Mouse (Mus musculus) mouse trophoblast stem cell (cell line): ENCODE data around the gene Tnfsf11.

Experiments used
- in situ Hi-C, 2 experiments: fragments of 300-500 bp; cut with MseI, MboI; formaldehyde crosslinking; loops; 2 replicates in 1 of 2; 3 replicates in 1 of 2; pipeline ENCODE4 v1.15.1; 2025

Gene Tnfsf11

GRCm38 (mm10) chr14:78307286-78308237, at the start of gene Tnfsf11:
Gene Tnfsf11, minus strand, starts transcription at chr14:78308043.
- in situ Hi-C loops, result no loop called here

DNA sequence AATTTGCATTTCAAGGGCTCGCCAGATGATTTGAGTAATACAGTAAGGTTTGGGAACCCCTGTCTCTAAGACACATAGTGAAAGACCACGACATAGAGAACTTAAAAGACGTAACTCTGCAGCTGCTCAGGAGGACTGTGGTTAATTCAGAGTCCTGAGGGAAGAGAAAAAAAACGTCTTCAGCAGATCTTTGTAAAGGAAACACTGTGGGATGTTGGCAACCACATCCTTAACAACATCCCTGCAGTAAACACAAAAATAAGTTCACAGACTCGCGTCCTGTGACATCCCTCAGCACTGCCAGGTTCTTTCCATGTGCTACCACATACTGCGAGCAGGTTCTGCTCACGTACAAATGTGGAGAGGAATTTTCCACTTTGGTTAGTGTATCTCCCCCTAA, 48.9 kb upstream of the Tnfsf11 start:
- in situ Hi-C loops, result no loop called here

DNA sequence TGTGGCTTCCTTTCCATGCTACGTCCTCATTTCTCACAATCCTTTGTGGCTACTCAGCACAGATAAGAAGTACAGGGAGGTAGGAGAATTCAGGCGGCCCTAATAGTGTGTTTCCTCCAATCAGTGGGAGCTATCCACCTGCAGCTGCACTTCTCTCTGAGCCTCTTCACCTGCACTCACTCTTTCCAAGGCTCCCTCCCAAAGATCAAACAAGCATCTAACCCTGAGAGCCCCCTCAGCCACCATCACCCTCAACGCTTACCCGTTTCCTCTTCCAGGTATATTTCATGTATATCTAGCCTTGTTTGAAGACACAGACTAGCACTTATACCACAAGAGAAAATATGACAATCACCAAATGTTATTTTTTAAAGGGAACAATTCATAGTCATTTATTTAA, 47.5 kb upstream of the Tnfsf11 start:
- in situ Hi-C loops, result no loop called here

GRCm38 (mm10) chr14:78352865-78353264, 45.0 kb upstream of the Tnfsf11 start:
- in situ Hi-C loops, result no loop called here

DNA sequence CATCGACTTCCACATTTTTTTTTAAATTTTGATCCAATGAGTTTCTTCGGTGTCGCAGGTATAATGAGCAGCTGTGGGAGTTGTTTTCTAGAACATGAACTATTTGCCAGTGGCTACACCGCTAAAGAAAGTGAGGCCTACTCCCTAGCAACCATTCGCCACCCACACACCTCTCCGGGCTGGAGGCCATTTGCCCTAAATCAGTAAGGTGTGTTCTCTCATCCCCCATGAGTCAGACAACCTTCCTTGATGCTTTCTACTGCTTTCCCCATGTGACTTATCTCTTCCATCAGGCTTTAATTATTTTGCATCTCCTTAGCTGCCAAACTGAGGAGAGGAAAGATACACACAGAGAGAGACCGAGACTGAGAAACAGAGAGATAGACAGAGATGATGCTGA, 43.7 kb upstream of the Tnfsf11 start:
- in situ Hi-C loops, result no loop called here

DNA sequence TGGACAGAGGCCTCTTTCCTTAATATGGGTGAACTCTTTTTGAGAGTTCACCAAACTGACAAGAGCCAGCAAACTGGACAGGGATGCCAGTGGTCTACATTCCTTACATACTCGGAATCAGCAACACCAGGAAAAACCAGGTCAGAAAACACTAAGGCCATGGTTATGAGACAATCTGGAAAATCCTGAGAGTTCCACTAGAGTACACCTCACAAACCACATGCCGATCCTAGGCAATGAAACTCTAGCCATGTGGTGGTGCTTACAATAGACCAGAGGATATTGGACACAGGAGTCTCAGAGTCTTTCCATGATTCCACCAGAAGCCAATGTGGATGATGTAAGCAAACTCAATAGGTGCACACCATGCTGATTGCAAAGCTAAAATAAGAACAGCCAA, 39.9 kb upstream of the Tnfsf11 start:
- in situ Hi-C loops, result no loop called here

GRCm38 (mm10) chr14:78343007-78343406, 35.2 kb upstream of the Tnfsf11 start:
- in situ Hi-C loops, result no loop called here

GRCm38 (mm10) chr14:78342146-78342545, 34.3 kb upstream of the Tnfsf11 start:
- in situ Hi-C loops, result no loop called here

- in situ Hi-C loops, result no loop called here
Measured at GRCm38 (mm10) chr14:78333341-78333740, 25.5 kb upstream of the Tnfsf11 start.

- in situ Hi-C loops, result no loop called here
Measured at GRCm38 (mm10) chr14:78331368-78331767, 23.5 kb upstream of the Tnfsf11 start.

DNA sequence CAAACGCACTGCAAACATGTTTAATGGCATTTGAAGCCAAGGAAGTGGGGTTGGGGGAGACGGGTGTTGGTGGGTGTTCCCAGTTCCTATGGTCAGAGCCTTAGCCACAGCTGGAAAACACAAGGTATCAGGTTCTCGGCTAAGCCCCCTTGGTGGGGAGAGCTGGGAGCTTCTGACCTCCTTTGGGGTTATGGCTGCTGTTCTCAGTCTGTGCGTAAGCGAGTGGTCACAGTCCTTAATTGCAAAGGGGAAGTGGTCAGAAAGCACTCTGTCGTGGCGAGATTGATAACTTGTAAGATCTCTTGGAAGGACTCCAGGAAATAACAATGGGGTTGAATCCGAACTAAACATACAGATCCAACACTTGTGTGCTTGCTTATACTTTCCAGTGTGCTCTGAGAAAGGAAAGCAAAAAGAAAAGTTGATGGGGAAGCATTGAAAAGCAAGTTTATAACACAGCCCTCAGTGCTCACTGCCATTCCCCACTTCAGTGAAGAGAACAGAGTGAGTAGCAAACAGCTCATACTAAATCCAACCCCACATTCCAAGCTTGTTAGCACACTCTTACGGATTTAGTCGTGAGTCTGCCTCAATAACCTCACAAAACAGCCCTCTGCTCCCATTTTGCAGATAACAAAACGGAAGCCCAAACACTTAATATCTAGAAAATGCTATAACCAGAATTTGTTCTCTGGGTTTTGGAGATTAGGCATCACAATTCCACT, 22.9 kb upstream of the Tnfsf11 start:
- in situ Hi-C loops, result no loop called here

DNA sequence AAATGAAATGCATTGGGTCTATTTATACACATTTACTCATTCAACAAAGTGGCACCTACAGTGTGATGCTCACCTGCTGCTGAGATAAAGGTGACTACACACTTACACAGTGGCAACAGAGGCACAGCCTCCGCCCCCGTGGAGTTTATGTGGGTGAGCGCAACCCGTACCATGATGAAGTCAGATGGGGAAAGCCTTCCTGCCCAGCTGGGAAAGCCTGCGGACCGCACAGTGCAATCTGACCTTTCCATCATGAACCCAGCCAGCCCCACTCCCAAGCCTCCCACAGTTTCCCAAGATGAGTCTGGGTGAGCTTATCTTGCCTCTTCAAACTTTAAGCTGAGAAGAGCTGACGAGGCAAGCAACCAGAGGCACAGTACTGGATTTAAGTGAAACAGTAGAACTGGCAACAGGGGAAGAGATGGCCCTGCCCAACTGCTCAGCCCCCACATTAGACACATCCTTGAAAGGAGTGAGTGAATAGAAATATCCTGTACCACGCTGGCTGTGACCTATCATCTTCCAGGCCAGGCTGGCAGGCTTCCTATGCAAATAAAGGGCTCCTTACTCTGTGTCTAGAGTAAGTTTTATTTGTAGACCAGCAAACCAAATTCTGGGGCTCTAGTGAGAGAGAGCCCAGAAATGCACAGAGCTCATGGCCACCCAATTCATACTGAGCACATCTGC, 22.1 kb upstream of the Tnfsf11 start:
- in situ Hi-C loops, result no loop called here

GRCm38 (mm10) chr14:78323356-78323755, 15.5 kb upstream of the Tnfsf11 start:
- in situ Hi-C loops, result no loop called here

- in situ Hi-C loops, result no loop called here
Measured at GRCm38 (mm10) chr14:78322916-78323315, 15.1 kb upstream of the Tnfsf11 start.

DNA sequence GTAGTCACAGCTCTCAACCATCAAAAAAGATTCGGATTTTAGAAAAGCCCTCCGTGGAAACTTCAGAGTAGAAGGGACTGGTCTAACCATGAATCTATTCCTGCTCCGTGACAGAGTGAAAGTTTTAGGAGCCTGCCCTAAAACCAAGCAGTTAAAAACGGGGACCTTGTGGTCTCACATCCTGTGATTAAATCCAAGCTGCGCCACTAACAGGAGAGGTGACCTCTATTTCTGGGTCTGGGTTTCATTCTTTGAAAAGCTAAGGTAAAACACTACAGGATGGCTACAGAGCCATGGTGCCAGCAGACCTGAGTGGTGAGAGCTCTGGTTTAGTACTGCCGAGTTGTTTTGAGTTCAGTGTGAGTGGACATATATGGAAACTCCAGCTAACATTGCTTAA, 12.4 kb upstream of the Tnfsf11 start:
- in situ Hi-C loops, result no loop called here

GRCm38 (mm10) chr14:78319580-78319979, 11.7 kb upstream of the Tnfsf11 start:
- in situ Hi-C loops, result no loop called here

GRCm38 (mm10) chr14:78319000-78319399, 11.2 kb upstream of the Tnfsf11 start:
- in situ Hi-C loops, result no loop called here

DNA sequence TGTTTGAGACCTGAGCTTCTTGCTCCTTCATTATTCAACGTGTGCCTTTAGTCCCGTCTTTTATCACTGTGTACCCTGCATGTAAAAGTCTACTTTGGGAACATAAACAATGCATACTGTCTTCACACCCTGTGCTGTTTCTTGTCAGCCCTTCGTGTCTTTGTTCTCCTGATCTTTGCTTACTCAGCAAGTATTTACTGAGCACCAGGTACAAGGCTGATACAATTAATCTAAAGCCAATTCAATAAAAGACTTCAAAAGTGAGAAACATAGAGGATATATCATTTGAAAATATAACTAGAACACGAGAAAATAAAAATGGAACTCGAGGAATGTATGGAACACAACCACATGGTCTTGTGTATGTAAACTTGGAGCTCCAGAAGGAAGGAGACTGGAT, 9.8 kb upstream of the Tnfsf11 start:
- in situ Hi-C loops, result no loop called here

- in situ Hi-C loops, result no loop called here
Measured at GRCm38 (mm10) chr14:78300914-78301313, 6.9 kb downstream of the Tnfsf11 start.

DNA sequence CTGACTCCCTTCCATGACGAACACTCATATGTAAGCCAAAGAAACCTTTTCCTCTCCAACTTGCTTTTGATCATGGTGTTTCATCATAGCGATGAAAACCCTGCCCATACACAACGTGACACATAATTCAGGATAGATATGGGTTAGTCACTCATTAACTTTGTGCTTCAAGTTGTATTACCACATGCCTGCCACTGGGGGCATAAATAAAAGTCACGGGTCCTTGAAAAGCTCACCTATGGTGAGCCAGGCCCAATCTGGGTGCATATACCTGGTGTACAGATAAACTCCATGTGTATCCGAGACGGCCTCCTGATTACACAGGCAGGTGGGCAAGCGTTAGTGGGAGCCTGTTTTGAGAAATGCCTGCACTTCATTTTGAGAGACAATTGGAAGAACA, 15.2 kb downstream of the Tnfsf11 start:
- in situ Hi-C loops, result no loop called here

- in situ Hi-C loops, result loop anchor here in 1 of 2 experiments (10.0 kb wide), 2 partner anchors 195 to 235 kb away; no protein-coding TSS in a partner anchor
Measured at GRCm38 (mm10) chr14:78289912-78290523, 17.8 kb downstream of the Tnfsf11 start.

DNA sequence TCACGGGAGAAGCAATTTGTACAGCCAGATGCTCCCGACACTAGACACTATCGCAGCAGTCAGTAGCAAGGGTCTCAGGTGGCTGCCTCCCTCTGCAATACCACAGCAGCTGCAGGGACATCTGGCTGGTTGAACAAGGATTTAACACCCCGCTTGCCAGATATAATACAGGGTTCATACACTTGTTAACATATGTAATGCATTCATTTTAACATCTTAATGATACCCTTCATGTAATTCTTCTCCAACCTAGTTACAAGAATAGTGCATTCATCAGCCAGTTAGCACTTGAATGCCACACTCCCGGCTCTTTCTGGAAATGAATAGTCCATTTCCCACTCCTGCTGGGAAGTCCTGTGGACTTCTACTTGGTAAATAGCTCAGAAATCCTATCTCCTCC, 18.9 kb downstream of the Tnfsf11 start:
- in situ Hi-C loops, result loop anchor here in 1 of 2 experiments (10.0 kb wide), 2 partner anchors 196 to 234 kb away; no protein-coding TSS in a partner anchor
